Comparison of ENCODE assay signal across 8 mouse cellular contexts in the genomic region with DNA sequence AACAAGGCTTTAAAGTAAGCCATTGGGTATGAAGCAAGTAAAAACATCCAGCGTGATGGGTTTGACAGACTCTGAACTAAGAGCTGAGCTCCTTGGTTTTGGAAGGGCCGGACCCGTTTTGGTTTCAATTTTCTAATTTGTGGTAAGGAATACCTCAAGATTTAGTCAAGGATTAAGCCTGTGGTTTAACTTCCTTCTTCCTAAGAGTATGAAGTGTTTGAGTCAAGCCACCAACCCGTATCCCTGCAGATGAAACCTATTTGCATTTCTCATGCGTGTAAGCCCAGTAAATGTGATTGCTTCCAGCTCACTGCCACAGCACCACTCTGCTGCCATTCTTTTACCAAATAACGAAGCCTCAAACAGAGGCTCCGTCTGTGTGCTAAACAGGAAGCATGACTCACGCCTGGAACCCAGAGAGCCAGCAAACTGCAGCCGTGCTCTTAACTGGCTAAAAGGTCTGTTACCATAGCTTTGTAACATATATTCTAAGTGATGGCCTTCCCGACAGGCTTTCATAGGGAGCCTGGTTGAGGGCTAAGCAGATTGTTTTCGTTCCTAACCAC.
DNase-seq lines count a peak whose midpoint lies in the region; ATAC-seq and TF ChIP-seq lines count a peak whose summit lies in the region.

No protein-coding gene starts in this region.

- TF ChIP-seq CTCF in intestine, postnatal 0 days (IDR thresholded peaks at IDR 0.05; ENCODE audit: low read depth): no peak

- H3K4me3 ChIP-seq in intestine, embryonic 14.5 days (ENCODE audit: low read depth, low read length): no peak overlapping the region
- no peak overlapping the region for H3K4me3 ChIP-seq in intestine, postnatal 0 days (ENCODE audit: low read depth, low read length)
- H3K4me3 ChIP-seq in heart, embryonic 11.5 days (ENCODE audit: low read depth, low read length): no peak overlapping the region
- no peak overlapping the region for H3K4me3 ChIP-seq in midbrain, embryonic 12.5 days

- H3K9me3 ChIP-seq in intestine, embryonic 14.5 days (ENCODE audit: control insufficient read depth, low read length): no peaks in the 10 kb centered on the region
- H3K9me3 ChIP-seq in intestine, postnatal 0 days (ENCODE audit: control insufficient read depth): no peaks in the 10 kb centered on the region
- no peaks in the 10 kb centered on the region for H3K9me3 ChIP-seq in heart, embryonic 11.5 days (replicated peaks; ENCODE audit: control insufficient read depth, low read length)
- no peaks in the 10 kb centered on the region for H3K9me3 ChIP-seq in midbrain, embryonic 12.5 days

- WGBS in intestine, embryonic 14.5 days: 36% methylated on average over 11 of the region's 11 CpGs
- WGBS in intestine, postnatal 0 days: 51% methylated on average over 11 of the region's 11 CpGs
- 49% methylated on average over 11 of the region's 11 CpGs for WGBS in heart, embryonic 11.5 days (ENCODE audit: insufficient replicate concordance)
- WGBS in midbrain, embryonic 12.5 days: 52% methylated on average over 11 of the region's 11 CpGs

- ATAC-seq in intestine, embryonic 14.5 days (replicated peaks; ENCODE audit: low FRiP score, low TSS enrichment, low read depth): no peak
- no peak for ATAC-seq in intestine, postnatal 0 days
- no peak for ATAC-seq in heart, embryonic 11.5 days (replicated peaks; ENCODE audit: insufficient number of reproducible peaks, low FRiP score, low TSS enrichment)
- ATAC-seq in midbrain, embryonic 12.5 days (ENCODE audit: low FRiP score, low read depth): peak; percentile 68

- no peak for DNase-seq in intestine, embryonic 14.5 days (ENCODE audit: low spot score)
- DNase-seq in T-cell, adult 2 months (ENCODE audit: low spot score): peak; percentile 32
- peak; percentile 61 for DNase-seq in embryo, embryonic 11 days
- DNase-seq in layer of hippocampus, adult 9-11 months: peak; percentile 38
- DNase-seq in thymus, postnatal 4 days: peak; percentile 29

- no peak overlapping the region for H3K27ac ChIP-seq in intestine, embryonic 14.5 days (ENCODE audit: low read depth)
- no peak overlapping the region for H3K27ac ChIP-seq in intestine, postnatal 0 days (ENCODE audit: low read depth, low read length)
- H3K27ac ChIP-seq in heart, embryonic 11.5 days (ENCODE audit: low read depth, low read length): 0 out of 2 replicates have a peak overlapping the region, but pooled peaks have one; percentile 64
- H3K27ac ChIP-seq in midbrain, embryonic 12.5 days (replicated peaks): no peak overlapping the region

- H3K27me3 ChIP-seq in intestine, embryonic 14.5 days (replicated peaks; ENCODE audit: control insufficient read depth, insufficient read depth, low read length): no peaks in the 10 kb centered on the region
- no peaks in the 10 kb centered on the region for H3K27me3 ChIP-seq in intestine, postnatal 0 days (replicated peaks; ENCODE audit: control insufficient read depth, insufficient read depth, low read length)
- no peaks in the 10 kb centered on the region for H3K27me3 ChIP-seq in heart, embryonic 11.5 days (ENCODE audit: control insufficient read depth, insufficient read depth, low read length)
- H3K27me3 ChIP-seq in midbrain, embryonic 12.5 days: no peaks in the 10 kb centered on the region

- no peaks in the 10 kb centered on the region for H3K36me3 ChIP-seq in intestine, embryonic 14.5 days (ENCODE audit: control insufficient read depth, insufficient read depth, low read length)
- H3K36me3 ChIP-seq in intestine, postnatal 0 days (ENCODE audit: control insufficient read depth, insufficient read depth): no peaks in the 10 kb centered on the region
- H3K36me3 ChIP-seq in heart, embryonic 11.5 days (ENCODE audit: control insufficient read depth, insufficient read depth, low read length): no peaks in the 10 kb centered on the region
- H3K36me3 ChIP-seq in midbrain, embryonic 12.5 days: no peaks in the 10 kb centered on the region

- peaks cover 3% of the 10 kb centered on the region for H3K4me1 ChIP-seq in intestine, embryonic 14.5 days (replicated peaks; ENCODE audit: control insufficient read depth, insufficient read depth, low read length)
- H3K4me1 ChIP-seq in intestine, postnatal 0 days (replicated peaks; ENCODE audit: control insufficient read depth, insufficient read depth, low read length): no peaks in the 10 kb centered on the region
- no peaks in the 10 kb centered on the region for H3K4me1 ChIP-seq in heart, embryonic 11.5 days (ENCODE audit: control insufficient read depth, insufficient read depth, low read length)
- H3K4me1 ChIP-seq in midbrain, embryonic 12.5 days: peaks cover 6% of the 10 kb centered on the region; the same call in 1 of the 2 replicates

- H3K4me2 ChIP-seq in intestine, embryonic 14.5 days (ENCODE audit: low read length): peak overlapping the region; percentile 11; the same call in 1 of the 2 replicates
- H3K4me2 ChIP-seq in intestine, postnatal 0 days (replicated peaks; ENCODE audit: low read depth): no peak overlapping the region
- H3K4me2 ChIP-seq in heart, embryonic 11.5 days: no peak overlapping the region; the same call in 1 of the 2 replicates
- H3K4me2 ChIP-seq in midbrain, embryonic 12.5 days (replicated peaks): no peak overlapping the region

- no peak overlapping the region for H3K9ac ChIP-seq in intestine, embryonic 14.5 days (ENCODE audit: low read length)
- no peak overlapping the region for H3K9ac ChIP-seq in intestine, postnatal 0 days (ENCODE audit: low read depth, low read length)
- no peak overlapping the region for H3K9ac ChIP-seq in heart, embryonic 11.5 days (ENCODE audit: low read depth, low read length)
- H3K9ac ChIP-seq in midbrain, embryonic 12.5 days (replicated peaks): no peak overlapping the region
